Mouse (Mus musculus) left cerebral cortex, postnatal 25 days (tissue): Measurements from ENCODE around the gene Zfr2. TPM values are rescaled to one million over a fixed set of nuclear protein-coding genes. Genes with fewer than 3 reads are reported as not detected.
"Not testable (repeated sequence)": the region's sequence is repeated elsewhere in the genome, so short reads cannot be mapped to it uniquely, and the experiment has no call there.

Experiments
- DNase-seq, 2 experiments: peaks; one replicate each; pipeline ENCODE4 v3.0.0; 2022; ENCODE audit warnings: low spot score in 2 of 2, mixed read lengths in 1 of 2
- intact Hi-C: fragments of 180-260 bp; cut with DNase I; formaldehyde crosslinking; loops from one replicate; pipeline ENCODE4 v1.15.1; 2025
- total RNA-seq, 2 experiments: library from RNA; stranded (reverse); gene quantifications; 2 replicates each; pipeline ENCODE4 v1.2.3; 2021

Zfr2 gene
- total RNA-seq, 2 experiments from 2014 or later = 57.2 to 63.1 TPM

- intact Hi-C loops = no loop called here
- no peak for DNase-seq
These were observed 32.2 kb upstream of the Zfr2 start for GRCm38 (mm10) chr10:81200605-81201287.

DNA sequence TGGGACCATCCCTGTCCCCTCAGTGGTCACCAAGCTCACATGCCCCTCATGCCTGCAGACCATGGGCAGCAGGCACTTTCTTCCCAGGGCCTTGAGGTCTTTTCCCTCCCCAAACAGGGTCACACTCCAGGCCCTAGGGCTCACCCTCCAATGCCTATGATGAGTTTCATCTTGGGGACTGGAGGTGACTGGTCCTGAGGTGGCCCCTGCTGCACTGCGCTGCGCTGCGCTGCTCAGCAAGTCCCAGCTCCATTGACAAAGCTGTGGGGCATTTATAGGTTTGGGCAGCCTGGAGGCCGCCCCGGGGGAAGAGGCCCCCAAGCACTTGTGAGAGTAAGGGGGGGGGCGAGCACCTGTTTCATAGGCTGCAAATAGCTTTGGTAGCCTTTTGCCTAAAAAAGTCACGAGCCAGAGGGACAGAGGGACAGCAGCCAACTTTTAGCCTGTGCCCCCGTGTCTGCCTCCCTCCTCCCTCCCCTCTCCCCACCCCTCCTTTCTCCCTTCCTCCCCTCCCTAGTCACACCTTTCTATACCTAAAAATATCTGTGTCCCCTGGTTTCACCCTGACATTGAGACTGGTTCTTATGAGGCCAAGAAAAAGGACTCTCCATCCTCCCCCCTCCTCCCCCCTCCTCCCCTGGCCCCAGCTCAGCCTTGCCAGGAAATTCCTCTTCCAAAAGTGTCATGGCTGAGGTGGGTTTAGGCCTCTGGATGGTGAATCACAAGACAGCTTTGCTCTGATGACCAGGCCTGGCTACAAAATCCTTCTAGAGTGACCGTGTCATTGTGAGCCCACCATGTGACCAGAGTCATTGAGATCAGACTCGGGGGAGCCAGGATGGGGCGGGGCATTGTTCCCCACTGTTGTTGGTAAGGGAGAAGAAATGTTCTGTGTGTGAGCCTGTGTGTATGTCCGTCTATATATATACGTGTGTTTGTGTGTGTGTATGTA is 30.9 kb upstream of the Zfr2 start, which contains the start of gene Nmrk2:
TSS of gene Nmrk2 (minus strand) at position 245 of the 952 bp plus-strand sequence.
- DNase-seq = no peak
- intact Hi-C loops = no loop called here

GRCm38 (mm10) chr10:81202978-81203720 is 29.8 kb upstream of the Zfr2 start:
- DNase-seq = no peak
- intact Hi-C loops = no loop called here

DNA sequence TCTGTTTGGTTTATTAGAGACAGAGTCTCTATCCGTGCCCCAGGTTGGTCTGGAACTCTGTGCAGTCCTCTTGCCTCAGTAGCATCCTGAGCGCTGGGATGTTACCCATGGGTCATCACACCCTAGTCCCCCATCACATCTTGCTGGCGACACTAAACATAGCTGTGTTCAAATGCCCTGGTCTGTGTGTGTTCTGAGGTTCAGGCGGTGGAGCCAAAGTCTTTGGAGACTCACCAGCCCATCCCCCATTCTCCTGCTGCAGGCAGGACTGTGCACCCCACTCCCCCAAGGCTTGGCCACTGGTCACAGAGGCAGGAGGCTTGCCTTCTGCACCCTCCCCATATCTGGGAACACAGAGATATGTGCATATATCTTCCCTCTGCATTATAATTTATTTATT is 28.8 kb upstream of the Zfr2 start:
- intact Hi-C loops = no loop called here
- no peak for DNase-seq

DNA sequence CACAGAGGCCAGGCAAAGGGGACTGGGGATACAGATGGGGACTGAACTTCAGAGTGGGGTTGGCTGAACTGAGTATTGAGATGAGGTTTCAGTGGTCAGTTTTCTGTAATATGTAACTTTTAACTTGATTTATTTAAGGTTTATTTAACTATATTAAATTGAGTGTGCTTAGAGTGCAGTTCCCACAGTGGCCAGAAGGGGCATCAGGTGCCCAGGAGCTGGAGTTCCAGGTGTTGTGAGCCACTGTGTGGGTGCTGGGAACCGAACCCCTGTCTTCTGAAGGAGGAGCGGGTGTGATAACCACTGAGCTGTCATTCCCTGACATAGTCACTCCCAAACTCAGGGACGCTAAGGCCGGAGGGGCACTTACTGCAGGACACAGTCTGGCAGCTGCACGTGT is 22.8 kb upstream of the Zfr2 start:
- intact Hi-C loops = no loop called here
- no peak for DNase-seq

DNA sequence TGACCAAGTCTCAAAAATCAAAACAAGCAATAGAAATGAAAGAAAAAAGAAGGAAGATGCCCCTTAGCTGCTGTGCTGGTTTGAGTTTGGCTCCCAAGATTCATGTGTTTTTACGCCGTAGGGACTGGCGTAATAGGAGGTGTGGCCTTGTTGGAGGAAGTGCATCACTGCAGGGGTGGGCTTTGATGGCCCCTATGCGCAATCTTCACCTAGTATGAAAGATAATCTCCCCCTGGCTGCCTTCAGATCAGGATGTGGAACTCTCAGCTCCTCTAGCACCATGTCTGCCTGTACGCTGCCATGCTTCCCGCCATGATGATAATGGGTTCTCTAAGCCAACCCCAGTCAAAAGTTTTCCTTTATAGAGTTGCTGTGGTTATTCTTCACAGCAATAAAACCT is 16.7 kb upstream of the Zfr2 start:
- no peak for DNase-seq
- intact Hi-C loops = loop anchor here (2.0 kb wide), 1 partner anchor 17 kb away; no protein-coding TSS in a partner anchor

DNA sequence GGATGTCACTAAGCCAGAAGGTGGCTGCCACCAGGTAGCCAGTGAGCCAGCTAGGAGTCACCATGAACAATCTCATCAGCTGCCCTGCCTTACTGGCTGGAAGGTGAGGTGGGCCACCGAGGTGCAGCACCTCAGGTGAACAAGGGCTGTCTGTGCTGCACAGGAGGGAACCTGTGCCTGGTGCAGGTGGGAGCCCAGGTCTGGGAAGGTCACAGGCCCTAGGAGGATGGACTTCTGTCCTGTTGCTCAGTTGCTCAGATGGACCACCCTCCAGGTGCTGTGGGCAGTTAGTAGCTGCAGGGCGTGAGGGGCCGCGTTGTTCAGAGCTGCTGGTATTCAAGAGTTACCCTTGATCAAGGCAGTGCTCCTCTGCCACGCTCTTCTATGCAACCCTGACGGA is 16.1 kb upstream of the Zfr2 start:
- DNase-seq = no peak
- intact Hi-C loops = loop anchor here (2.0 kb wide), 1 partner anchor 18 kb away; no protein-coding TSS in a partner anchor

DNA sequence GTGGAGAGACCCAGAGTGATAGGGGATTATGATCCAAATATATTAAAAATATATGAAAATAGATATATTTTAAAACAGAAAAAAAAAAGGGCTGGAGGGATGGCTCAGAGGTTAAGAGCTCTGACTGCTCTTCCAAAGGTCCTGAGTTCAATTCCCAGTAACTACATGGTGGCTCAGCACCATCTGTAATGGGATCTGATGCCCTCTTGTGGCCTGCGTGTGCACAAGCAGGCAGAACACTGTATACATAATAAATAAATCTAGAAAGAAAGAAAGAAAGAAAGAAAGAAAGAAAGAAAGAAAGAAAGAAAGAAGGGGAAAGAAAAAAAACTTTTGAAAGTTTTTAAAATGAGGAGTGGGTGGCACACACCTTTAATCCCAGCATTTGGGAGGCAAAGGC is 15.7 kb upstream of the Zfr2 start:
- not testable (repeated sequence) for DNase-seq
- intact Hi-C loops = loop anchor here (2.0 kb wide), 1 partner anchor 18 kb away; no protein-coding TSS in a partner anchor

DNA sequence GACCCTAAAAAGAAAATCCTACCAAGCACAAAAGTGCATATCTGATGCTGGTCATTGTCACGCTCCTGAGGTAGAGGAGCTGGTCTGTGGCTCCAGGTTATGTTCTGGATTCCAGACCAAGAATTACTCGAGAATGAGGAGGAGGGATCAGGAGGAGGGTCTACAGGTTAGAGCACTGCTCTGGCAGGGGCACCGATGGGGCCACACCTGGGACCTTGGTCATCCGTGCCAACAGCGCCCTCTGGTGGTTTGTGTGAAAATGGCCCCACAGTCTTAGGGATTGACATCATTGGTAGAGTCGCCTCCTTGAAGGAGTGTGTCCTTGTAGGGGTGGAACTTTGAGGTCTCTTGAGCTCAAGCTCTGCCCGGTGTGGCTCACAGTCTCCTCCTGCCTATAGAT is 15.0 kb upstream of the Zfr2 start:
- intact Hi-C loops = loop anchor here (2.0 kb wide), 1 partner anchor 19 kb away; no protein-coding TSS in a partner anchor
- DNase-seq = peak in 1 of 2 experiments; percentile 50

GRCm38 (mm10) chr10:81221402-81222015 is 11.4 kb upstream of the Zfr2 start:
- intact Hi-C loops = no loop called here
- no peak for DNase-seq

- intact Hi-C loops, DNase-seq: not testable (repeated sequence)
These were observed 9.2 kb upstream of the Zfr2 start for GRCm38 (mm10) chr10:81223731-81224130.

- DNase-seq = peak; percentile 52 to 76
- intact Hi-C loops = no loop called here
These were observed 3.1 kb upstream of the Zfr2 start for GRCm38 (mm10) chr10:81229735-81230437.

DNA sequence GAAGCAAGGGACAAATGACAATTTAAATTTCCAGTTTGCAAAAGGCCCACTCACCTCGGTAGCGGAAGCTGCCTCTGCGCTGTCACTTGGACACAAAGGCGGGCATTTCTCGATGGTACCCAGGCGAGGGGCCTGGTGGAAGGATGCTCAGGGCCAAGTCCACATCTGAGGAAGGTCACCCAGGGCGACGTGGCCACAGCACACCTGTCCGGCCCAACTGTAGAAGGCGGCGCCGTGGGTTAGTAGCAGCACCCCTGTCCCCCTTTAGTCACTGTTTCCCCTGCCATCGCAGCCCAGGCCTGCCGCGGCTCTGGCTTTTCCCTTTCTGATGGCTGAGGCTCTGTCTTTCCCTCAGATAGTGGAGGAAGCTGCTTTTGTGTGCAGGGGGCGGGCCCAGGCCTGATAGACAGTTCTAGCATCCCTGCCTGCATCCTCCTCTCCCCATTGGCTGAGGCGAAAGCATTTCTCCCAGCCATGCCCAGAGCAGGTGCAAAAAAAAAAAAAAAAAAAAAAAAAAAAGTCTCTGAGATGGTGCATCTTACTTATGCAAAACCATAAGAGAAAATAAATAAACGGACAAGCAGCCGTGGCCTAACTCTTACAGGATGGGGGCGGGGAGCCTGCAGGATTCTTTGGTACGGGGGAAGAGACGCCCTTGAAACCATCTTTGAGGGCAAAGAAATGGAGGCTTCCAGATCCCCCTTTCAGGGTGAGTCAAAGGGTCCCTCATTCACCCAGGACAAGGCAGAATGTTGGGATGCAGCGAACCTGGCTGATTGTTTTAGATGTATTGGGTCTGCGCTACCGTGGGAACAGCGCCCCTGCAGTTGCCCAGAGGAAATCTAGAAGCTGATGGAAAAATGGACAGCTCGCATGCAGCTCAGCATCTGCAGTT is 2.3 kb upstream of the Zfr2 start, which contains the start of gene Atcay:
TSS of gene Atcay (minus strand) at position 396 of the 895 bp plus-strand sequence.
- peak; percentile 86 to 95 for DNase-seq
- intact Hi-C loops = no loop called here

- no peak for DNase-seq
- intact Hi-C loops = no loop called here
These were observed 1.5 kb upstream of the Zfr2 start for GRCm38 (mm10) chr10:81231436-81231835.

DNA sequence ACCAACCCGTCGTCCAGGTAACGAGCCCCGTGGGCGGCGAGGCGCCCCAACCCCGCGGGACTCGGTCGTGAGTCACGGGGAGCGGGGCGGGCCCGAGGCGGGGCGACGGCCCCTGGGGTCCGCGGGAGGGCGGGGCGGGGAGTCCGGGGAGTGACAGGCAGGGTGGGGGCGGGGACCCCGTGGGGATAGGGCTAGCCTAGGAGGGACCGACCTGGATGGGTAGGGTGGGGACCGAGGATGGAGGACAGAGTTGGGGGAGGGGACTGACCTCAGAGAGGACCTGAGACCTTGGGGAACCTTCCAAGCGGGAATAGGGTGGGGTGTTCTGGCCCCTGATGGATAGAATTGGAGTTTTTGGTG is 251 bp downstream of the Zfr2 start:
- intact Hi-C loops = no loop called here
- DNase-seq = no peak

GRCm38 (mm10) chr10:81234206-81234605 is 1.3 kb downstream of the Zfr2 start:
- DNase-seq = no peak
- intact Hi-C loops = no loop called here

DNA sequence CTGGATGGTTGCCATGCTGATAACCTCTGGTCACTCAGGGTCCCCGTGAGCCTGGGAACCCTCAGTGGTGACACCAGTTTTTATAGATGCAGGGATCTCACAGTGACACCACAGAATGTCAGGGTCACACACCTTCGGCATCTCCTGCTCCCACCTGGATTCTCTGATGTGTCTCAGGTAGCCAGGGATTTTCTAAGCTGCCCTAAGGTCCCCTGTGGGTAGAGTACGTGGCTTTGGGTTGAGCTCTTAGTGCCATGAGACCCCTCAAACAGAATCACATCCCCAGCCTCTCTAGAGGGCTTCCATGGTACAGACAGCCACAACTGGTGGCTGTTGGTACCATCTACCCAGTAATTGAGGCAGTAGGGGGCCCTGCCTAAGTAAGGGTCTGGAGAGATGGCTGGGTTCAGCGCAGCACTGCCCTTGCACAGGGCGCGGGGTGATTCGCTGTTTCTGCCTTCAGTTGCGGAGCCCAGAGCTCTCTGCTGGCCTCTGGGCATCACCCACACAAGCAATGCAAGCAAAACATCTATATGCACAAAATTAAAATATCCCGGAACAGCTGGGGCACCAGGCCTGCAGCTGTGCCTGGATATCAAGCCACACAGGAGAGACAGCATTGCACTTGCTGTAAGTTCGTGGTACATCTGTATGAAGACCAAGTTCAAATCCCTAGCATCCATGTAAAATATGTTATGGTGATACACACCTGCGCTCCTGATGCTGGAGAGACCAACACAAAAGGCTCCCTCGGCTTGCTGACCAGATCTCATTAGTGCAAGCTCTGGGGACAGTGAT is 3.7 kb downstream of the Zfr2 start:
- no peak for DNase-seq
- intact Hi-C loops = no loop called here
